Mouse (Mus musculus): ENCODE results near the gene Ndufaf4. TPM values are rescaled to one million over a fixed set of nuclear protein-coding genes. Genes with fewer than 3 reads are reported as not detected.
A peak's percentile ranks its signal among the peaks of the same experiment; 100 is the strongest.
"Not testable (repeated sequence)": the region's sequence is repeated elsewhere in the genome, so short reads cannot be mapped to it uniquely, and the experiment has no call there.

The Ndufaf4 gene
- total RNA-seq (2021) = 10 to 100 TPM; 40.0 to 55.9 TPM
- long read RNA-seq, experiment 1, transcript Ndufaf4-201 (3 exons, 3,632 nt) = major isoform, 64 of 88 reads
- long read RNA-seq, experiment 1, transcript Ndufaf4-202 (2 exons, 2,358 nt) = minor isoform, 15 of 88 reads
- long read RNA-seq, experiment 1, partial matches to known transcripts = 1 of 88 reads
- long read RNA-seq, experiment 1, other reads (novel, unspliced or antisense) = 8 of 88 reads
- long read RNA-seq, experiment 2, transcript Ndufaf4-201 (3 exons, 3,632 nt) = major isoform, 74 of 91 reads
- long read RNA-seq, experiment 2, transcript Ndufaf4-202 (2 exons, 2,358 nt) = minor isoform, 7 of 91 reads
- long read RNA-seq, experiment 2, partial matches to known transcripts = 0 of 91 reads
- long read RNA-seq, experiment 2, other reads (novel, unspliced or antisense) = 9 of 91 reads

DNA sequence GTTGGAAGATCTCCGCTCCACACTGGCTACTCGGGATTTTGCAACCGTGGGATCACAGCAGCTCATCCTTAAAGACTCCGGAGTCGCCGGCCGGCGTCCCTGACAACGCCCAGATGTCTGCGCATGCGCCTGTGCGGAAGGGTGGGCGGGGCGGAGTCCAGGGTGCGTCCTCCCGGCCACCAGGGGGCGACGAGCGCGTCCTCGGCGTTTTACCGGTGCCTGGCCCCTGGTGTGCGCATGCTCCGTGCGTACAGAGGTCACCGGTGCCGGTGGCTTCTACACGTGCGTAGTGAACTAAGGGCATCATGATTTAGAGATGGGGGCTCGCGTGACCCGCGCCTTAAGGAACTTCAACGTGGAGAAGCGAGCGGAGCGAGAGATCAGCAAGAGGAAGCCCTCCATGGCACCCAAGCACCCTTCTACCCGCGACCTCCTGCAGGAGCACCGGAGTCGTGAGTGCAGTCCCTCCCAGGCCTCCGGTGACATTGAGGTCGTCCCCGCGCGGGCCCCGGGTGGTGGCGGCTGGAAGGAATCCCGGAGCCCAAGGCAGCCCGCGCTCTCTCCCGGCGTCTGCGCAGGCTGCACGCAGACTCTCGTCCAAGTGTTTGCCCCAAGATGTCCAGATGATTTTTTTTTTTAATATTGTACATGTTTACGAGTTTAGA lies at the start of gene Ndufaf4:
Gene Ndufaf4, plus strand, starts transcription at position 233 of the 665 bp plus-strand sequence.
- peak; percentile 99 for DNase-seq
- H3K4me3 ChIP-seq = peak within 1 kb of the TSS; percentile 98
- intact Hi-C loops (cut with DNase I) = loop anchor here (2.0 to 10.0 kb wide), 3 partner anchors 177 to 403 kb away; partner anchors contain the start of genes Mms22l and Ufl1
- TF ChIP-seq CTCF (IDR thresholded peaks at IDR 0.05) = peak; percentile 99
- peak within 1 kb of the TSS; percentile 94 for H3K27ac ChIP-seq

DNA sequence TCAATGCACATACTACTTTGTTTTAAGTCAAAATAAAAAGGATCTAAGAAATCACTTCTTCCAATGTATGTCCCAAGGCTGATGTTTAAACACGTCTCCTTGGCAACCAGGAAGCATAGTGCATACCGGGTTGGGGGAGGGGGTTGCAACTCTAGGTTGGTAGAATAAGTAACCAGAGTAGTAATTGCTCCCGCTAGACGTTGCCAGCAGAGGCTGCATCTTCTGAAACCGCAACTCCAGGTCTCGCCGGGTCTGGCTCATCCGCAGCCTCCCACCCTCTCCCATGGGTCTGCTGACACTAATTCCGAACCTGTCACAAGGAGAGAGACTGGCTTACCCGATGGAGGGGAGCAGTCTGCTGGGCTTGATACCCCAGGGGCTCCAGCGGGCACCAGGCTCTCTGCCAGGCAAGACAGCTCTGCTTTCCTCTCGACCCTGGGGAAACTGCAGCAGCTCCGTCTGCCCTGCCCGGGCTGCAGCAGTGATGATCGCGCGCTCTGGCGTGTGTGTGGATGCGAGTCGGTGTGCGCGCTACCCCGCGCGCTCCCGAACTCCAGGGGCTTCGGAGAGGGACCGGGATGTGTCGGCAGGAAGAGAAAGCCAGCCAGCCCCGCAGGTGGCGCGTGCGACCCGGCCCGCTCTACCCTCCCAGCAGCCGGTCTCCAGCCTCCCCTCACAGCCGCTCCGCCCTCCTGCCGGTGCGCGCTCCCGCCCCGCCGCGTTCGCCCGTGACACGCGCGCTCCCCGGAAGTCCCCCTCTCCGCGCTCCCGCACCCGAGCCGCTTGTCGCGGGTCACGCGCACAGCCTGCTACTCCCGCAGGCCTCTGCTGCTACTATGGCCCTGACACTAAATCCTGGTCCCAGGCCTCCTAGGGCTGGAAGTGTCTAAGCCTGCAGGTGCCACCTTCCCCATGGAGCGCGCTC lies 47.2 kb upstream of the Ndufaf4 start, which contains the start of gene Klhl32:
Gene Klhl32, minus strand, starts transcription at position 724 of the 925 bp plus-strand sequence.
- intact Hi-C loops (cut with DNase I) = no loop called here
- TF ChIP-seq CTCF (IDR thresholded peaks at IDR 0.05) = no peak
- H3K4me3 ChIP-seq = peak within 1 kb of the TSS; percentile 85
- 0 out of 2 replicates have a peak within 1 kb of the TSS, but pooled peaks have one; percentile 44 for H3K27ac ChIP-seq
- DNase-seq = peak; percentile 69

DNA sequence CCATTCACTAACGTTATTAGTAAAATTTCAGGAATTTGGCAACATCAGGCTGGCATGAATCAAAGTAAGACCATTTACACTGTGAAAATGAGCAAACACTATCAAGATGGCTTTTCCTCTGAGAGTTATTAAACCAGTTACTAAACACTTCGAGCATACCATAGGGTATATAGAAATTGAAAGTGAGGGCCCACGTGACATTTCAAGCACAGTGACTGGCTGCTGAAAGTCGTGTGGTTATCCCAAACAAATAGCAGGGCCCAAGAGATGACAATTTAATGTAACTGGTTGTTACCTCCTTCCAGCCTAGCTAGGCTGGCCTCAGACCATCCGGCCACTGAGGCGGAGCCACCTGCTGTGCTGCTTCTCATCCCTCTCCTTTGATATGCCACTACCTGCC lies 32.2 kb upstream of the Ndufaf4 start:
- Histone ChIP-seq H3K27ac (no peak overlapping the region), H3K4me3 (no peak overlapping the region)
- no peak for DNase-seq
- no peak for TF ChIP-seq CTCF (IDR thresholded peaks at IDR 0.05)
- intact Hi-C loops (cut with DNase I) = no loop called here

DNA sequence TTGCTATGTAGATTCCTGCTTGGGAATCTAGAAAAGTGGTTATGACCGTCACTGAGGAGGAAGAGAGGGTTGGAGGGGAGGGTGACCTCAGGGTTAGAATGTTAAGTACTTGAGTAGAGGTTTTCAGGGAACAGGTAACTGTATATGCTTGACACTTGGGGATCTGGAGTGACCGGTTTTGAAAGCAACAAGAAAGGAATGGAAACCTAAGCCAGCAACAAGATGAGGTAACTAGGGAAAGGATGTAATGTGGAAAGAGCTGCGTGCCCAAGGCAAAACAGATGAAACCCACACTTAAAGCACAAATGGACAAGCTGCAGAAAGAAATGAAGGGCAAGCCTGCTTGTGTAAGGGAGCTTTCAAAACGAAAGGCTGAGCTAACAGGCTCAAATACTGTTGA lies 28.7 kb upstream of the Ndufaf4 start:
- no peak overlapping the region for H3K4me3 ChIP-seq
- H3K27ac ChIP-seq = no peak overlapping the region
- TF ChIP-seq CTCF (IDR thresholded peaks at IDR 0.05) = no peak
- intact Hi-C loops (cut with DNase I) = no loop called here
- DNase-seq = no peak

DNA sequence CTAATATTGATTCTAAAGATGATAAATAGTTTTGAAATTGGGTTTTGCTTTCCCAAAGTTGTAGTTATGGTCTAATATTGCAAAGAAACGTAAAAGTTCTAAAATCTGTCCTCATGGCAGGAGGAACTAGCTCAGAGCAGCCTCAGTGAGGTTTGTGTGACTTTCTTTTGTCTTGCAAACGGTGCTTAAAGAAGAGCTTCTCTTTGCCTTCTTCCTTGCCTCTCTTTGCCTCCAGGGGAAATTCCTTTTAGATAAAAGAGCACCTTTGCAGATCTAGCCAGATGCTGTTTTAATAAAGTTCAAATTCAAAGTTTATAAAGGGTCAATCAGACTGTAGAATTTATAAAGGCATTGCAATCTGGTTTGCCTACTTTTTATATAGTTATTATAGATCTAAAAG lies 8.5 kb upstream of the Ndufaf4 start:
- intact Hi-C loops (cut with DNase I); DNase-seq; H3K4me3 ChIP-seq; H3K27ac ChIP-seq: not testable (repeated sequence)

DNA sequence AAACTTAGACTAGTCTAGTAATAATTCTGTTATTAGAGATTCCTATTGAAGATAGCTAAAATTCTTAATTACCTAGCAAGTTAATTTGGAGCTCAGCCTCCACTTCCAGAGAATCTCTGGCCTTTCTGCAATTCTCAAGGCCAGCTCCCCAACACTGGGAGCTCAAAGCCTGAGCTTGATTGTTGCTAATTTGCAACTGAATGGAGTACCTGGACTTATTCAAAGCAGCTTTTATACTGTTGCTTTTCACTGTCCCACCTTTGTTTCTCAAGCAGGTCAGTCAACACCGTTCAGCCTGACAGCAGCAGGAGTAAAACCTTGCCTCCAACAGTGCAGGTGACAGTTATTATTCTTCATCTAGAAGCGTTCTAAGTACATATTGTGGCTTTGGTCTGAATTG lies 5.6 kb upstream of the Ndufaf4 start:
- intact Hi-C loops (cut with DNase I) = loop anchor here (10.0 kb wide), 2 partner anchors 393 to 397 kb away; partner anchors contain the start of genes Mms22l and Ufl1
- not testable (repeated sequence) for H3K27ac ChIP-seq, H3K4me3 ChIP-seq, DNase-seq

DNA sequence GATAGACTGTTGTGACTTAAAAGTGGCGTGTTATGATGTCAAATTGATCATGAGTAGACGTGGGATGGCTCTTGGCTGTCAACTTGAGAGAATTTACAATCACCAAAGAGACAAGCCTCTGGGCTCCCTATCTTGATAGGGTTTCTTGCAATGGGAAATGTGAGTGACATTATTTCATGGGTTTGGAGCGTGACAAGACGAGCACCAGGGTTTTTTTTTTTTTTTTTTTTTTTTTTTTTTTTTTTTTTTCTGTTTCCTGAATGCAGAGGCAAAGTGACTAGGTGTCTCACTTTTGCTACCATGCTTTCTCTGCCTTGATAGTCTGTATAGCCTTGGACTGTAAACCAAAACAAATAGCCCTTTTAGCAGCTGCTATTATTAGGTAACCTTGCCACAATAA lies 3.3 kb upstream of the Ndufaf4 start:
- Histone ChIP-seq H3K27ac (no peak overlapping the region), H3K4me3 (no peak overlapping the region)
- TF ChIP-seq CTCF (IDR thresholded peaks at IDR 0.05) = no peak
- no peak for DNase-seq
- intact Hi-C loops (cut with DNase I) = loop anchor here (10.0 kb wide), 2 partner anchors 390 to 400 kb away; partner anchors contain the start of genes Mms22l and Ufl1

DNA sequence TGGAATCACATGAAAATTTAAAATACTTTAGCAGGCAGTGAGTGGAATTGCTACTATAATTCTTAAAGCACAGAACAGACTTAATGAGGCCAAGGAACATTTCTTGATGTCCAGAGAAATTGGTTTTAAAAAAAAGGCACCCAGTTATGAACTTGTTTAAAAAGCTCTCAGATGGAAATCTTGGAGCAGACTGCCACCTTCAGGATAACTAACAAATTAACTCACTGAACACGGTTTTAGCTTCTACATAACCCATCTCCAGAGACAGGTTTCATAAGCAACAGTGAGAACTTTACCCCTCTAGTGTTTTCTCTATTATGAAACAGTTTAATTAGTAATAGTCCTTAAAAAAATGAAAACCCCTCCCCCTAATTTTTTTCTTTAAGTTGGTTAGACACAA lies 1.1 kb upstream of the Ndufaf4 start:
- Histone ChIP-seq H3K4me3 (peak overlapping the region; percentile 98), H3K27ac (no peak overlapping the region)
- intact Hi-C loops (cut with DNase I) = loop anchor here (2.0 to 10.0 kb wide), 3 partner anchors 176 to 402 kb away; partner anchors contain the start of genes Mms22l and Ufl1
- TF ChIP-seq CTCF (IDR thresholded peaks at IDR 0.05) = peak; percentile 67
- DNase-seq = no peak

DNA sequence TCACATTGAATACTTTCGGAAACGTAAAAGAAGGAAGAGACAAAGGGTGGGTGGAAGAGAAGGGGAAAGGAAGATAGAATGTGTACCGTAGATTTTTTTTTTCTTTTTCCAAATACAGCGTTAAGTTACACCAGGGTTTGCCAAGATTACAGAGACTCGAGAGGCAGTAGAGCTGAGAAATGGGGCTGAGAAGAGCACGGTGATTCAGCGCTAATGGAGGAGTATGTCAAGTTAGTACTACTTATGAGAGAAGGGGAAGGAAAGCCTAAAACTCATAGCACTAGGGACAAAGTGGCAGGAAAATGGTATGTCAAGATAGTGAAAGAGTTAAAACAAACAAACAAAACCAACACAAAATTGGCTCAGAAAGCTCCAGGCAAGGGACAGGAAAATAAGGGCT lies 532 bp upstream of the Ndufaf4 start:
- Histone ChIP-seq H3K27ac (peak overlapping the region; percentile 38; the same call in 1 of the 2 replicates), H3K4me3 (peak overlapping the region; percentile 98)
- DNase-seq = no peak
- intact Hi-C loops (cut with DNase I) = loop anchor here (2.0 to 10.0 kb wide), 3 partner anchors 177 to 403 kb away; partner anchors contain the start of genes Mms22l and Ufl1
- no peak for TF ChIP-seq CTCF (IDR thresholded peaks at IDR 0.05)

DNA sequence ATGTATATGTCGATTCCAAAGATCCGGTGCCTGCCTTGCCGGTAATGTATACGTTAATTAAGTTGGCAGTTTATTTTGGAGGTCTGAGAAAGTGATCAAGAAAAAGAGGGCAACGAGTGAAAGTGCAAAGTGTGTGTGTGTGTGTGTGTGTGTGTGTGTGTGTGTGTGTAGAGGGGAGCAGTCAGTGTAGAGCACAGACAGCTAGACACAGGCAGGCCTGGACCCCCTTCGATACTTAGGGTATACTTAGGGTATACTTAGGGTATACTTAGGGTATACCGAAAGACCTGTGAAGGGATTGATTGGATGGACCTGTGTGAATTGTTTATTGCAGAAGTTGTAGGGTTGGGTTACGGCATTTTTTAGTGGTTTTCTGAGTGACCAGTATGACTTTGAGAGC lies 753 bp downstream of the Ndufaf4 start:
- no peak for DNase-seq
- no peak for TF ChIP-seq CTCF (IDR thresholded peaks at IDR 0.05)
- intact Hi-C loops (cut with DNase I) = loop anchor here (10.0 kb wide), 2 partner anchors 386 to 404 kb away; partner anchors contain the start of genes Mms22l and Ufl1
- peak overlapping the region; percentile 94 for H3K27ac ChIP-seq
- H3K4me3 ChIP-seq = peak overlapping the region; percentile 98

DNA sequence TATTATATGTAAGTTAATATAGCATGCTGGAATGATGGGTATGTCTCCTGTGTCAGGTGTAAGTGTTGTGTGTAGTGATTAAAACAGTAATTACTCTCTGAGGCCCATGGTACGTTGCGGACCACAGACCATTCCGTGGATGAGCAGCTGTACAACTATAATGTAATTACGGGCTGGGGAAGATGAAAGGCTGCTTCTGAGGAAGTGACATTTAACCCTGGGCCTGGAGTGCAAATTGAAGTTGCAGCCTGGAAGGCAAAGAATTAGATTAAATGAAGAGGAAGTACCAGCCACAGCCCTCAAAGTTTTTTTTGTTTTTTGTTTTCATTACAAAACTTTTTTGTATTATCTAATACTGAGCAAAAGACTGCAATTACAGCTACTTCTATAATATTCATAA lies 1.3 kb downstream of the Ndufaf4 start:
- Histone ChIP-seq H3K4me3 (peak overlapping the region; percentile 98), H3K27ac (no peak overlapping the region)
- TF ChIP-seq CTCF (IDR thresholded peaks at IDR 0.05) = no peak
- no peak for DNase-seq
- intact Hi-C loops (cut with DNase I) = loop anchor here (10.0 kb wide), 2 partner anchors 386 to 404 kb away; partner anchors contain the start of genes Mms22l and Ufl1

DNA sequence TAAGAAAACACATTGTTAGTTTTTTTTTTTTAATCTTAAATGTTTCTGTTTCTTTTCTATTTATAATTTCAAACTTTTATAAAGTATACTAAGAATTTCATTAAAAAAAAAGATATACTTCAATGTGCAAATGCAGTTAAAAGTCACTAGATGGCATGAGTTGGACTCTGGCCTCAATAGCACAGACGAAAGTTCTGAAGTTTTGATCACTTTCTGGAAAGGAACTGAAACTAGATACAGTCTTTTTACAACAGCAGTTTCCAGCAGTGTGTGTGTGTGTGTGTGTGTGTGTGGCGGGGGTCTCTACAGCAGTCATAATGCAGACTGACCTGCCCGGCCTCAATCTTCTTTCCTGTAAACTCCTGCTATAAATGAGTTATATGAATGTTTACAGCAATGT lies 9.9 kb downstream of the Ndufaf4 start:
- no peak overlapping the region for H3K4me3 ChIP-seq
- no peak overlapping the region for H3K27ac ChIP-seq
- intact Hi-C loops (cut with DNase I) = no loop called here
- TF ChIP-seq CTCF (IDR thresholded peaks at IDR 0.05) = peak; percentile 6; the same call in 1 of the 2 replicates
- DNase-seq = no peak

Data from gastrocnemius, adult 2 months (tissue).